Mouse (Mus musculus): ENCODE data around the gene Galnt10.

- no peak for TF ChIP-seq CTCF (IDR thresholded peaks at IDR 0.05; ENCODE audit: low read depth, low read length)
- TF ChIP-seq TAL1 (conservative IDR thresholded peaks at IDR 0.05; ENCODE audit: low read depth, low read length): no peak
- TF ChIP-seq GATA1 (IDR thresholded peaks at IDR 0.05; ENCODE audit: borderline replicate concordance, low read length): no peak
- no peak for TF ChIP-seq POLR2AphosphoS5 (IDR thresholded peaks at IDR 0.05; ENCODE audit: insufficient replicate concordance, low read depth, low read length)
Observed at GRCm38 (mm10) chr11:57706620-57707019, 61.4 kb downstream of the Galnt10 start.

Data from G1E (cell line).